Mouse (Mus musculus) stomach, embryonic 16.5 days (tissue): ENCODE results near the gene Hus1b. TPM values are rescaled to one million over a fixed set of nuclear protein-coding genes. Genes with fewer than 3 reads are reported as not detected.

Experiments
- polyA plus RNA-seq: library from polyadenylated mRNA; unstranded; fragments of >200 nt; fragmentation: Nextera tagmentation; extraction: Ambion mirVana; gene quantifications from 2 replicates; pipeline ENCODE4 v1.2.1, GENCODE M21; 2015

Gene Hus1b
- polyA plus RNA-seq, 1 experiment from 2014 or later, result not detected

Other genes starting within 250 kb of the Hus1b start
- 0.06 and 0.12 TPM in 2 replicates for gene Irf4, start 198.5 kb downstream of the Hus1b start, polyA plus RNA-seq
- gene Exoc2, start 26.3 kb upstream of the Hus1b start, polyA plus RNA-seq, result 28.8 and 29.1 TPM in 2 replicates
- gene Gm5447, start 26.4 kb upstream of the Hus1b start, polyA plus RNA-seq, result 0.08 TPM in 1 of 2 replicates, not detected in the other